Mouse (Mus musculus) kidney, postnatal 4 days (tissue): ENCODE data around the gene Tiam2.

Source experiments
- DNase-seq, 2 experiments: peaks; one replicate each; pipeline ENCODE4 v3.0.0; 2021; ENCODE audit warnings: mixed read lengths in 2 of 2

Tiam2 gene

DNA sequence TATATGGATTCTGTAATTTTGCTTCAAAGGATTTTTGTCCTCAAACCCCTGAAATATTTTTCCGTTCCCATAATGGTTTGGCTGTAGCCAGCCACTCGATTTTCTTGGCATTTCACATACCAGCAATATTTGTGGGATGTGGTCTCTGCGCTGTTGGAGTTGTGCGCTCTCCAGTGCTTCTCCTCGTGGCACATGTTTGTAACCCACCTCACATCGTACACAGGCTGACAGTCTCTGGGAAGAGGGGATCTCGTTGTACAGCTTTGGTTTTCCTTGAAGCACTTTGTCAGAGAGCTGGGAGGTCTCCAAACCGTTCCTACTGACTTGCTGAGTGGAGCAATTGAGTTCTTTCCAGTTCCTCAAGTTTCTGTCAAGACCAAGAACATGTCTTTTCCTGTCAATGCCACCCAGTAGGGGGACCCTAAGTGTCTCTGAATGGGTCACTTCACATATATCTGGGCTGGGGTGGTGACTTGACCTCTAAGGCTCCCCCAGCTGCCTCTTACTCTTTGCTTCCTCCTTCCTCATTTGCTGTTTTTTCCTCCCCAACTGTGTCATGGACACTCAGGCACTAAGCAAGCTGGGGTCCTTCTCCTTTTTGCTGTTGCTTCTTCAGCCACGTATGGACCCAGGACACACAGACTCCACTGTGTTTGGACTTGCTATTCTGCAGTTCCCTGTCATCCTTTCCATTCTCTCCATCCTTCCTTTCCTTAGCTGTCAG lies 79.1 kb downstream of the Tiam2 start:
- no peak for DNase-seq

DNA sequence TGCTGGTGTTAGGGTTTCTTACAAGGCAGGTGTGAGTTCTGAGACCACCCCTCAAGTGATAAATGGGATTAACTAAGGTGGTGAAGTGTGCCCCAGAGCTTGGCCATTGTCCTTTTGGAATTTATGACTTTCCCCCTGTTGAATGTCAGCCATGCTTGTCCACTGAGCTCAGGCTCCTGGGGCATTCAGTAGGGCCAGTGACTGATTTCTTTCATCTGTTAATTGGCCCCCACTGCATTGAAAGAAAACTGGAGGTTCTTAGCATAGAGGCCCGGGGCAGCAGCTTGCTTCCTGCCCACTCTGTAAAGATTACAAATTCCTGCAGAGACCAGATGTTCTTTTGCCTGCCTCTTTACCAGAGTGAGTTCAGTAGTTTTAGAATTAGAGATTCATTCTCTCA lies 80.7 kb downstream of the Tiam2 start:
- no peak for DNase-seq

DNA sequence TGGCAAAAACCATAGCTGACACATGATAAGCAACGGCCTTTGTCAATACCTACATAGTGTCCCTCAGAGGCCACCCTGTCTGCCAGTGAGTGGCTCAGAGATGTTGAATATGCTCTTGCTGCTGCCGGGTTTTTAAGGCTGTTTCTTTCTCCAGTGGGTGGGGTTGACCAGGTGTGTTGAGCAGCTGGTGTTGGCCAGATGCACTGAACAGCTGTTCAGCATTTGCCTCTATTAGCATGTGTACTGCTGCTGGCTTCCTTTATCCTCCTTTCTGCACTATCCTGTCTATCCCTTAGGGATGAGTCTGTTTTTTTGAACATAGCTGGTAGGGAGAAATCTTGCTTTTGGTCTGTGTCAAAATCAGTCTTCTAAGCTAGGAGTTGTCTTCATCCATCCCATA lies 83.9 kb downstream of the Tiam2 start:
- no peak for DNase-seq

DNA sequence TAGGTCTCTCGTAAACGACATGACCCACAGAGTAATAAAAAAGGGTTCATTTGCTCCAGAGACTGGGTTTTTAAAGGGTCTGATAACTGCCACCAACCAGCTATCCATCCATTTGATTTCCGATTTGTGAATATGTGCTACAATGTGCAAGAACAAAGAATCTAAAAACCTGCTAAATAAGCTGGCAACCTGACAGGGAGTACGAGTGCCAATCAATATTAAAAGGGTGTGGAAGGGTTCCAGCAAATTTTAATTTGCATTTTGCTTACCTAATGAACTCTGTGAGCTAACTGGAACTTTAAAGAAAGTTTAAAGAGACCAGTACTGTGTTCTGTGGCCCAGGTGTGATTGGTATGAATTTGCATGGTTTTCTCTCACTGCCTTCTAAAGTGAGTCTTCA lies 86.4 kb downstream of the Tiam2 start:
- no peak for DNase-seq

DNA sequence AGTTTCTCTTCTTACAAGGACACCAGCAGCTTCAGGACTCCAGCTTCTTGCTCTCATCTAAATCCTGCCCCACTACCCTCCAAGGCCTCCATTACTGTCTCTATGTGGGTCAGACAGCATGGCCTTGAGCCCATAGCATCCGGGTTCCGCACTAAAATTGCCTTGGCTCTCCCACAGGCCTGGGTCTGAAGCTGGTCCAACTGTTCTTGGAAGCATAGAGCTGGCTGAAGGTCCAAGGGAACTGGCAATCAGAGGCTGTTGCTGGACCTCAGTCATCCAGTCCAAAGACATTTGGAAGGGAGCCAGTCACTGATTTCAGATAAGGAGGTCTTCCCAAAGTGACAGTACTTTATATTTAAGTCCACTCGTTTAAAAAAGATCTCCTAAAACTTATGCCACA lies 89.2 kb downstream of the Tiam2 start:
- peak; percentile 26 to 39 for DNase-seq

DNA sequence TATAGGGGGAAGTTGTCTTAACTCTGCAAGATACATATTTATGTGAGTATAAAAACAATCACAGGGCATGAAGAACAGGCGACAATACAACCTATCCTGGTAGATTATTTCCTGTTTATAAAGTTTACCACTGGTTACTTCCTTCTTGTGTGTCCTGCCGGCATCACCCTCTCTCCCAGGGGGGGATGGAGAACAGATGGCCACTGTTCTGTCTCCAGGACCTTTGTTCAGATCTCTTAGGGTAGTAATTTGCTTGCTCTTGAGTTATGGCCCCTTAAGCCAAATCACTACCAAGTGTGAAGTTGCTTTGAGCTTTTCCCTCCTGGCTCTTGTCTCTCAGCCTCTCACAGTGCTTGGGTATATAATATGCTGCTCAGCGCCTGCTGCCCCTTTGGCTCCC lies 90.0 kb downstream of the Tiam2 start:
- no peak for DNase-seq

DNA sequence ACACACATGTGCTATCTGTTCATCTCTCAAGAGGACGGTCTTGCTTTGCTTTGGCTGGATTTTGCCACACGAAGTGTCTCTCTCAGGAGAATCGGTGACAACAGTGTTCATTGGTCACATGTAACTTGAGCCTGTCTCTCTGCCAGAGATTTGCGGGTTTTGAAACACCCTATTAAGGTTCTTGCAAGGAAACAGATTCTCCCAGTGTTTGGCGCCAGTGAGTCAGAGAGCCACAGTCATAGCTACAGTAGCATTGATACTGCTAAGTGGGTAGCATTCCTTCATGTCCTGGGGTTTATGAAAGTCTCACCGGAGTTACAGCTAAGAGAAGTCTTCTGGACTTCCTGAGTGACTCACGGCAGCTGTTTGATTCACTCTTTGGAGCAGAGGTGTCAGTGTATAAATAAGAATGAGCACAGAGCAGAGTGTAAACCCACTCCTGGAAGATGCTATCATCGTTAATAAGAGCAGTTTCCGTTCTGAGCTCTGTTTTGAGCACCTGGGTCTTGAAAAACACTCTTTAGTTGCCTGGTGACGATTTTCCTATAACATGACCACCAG lies 93.1 kb downstream of the Tiam2 start:
- DNase-seq: no peak

DNA sequence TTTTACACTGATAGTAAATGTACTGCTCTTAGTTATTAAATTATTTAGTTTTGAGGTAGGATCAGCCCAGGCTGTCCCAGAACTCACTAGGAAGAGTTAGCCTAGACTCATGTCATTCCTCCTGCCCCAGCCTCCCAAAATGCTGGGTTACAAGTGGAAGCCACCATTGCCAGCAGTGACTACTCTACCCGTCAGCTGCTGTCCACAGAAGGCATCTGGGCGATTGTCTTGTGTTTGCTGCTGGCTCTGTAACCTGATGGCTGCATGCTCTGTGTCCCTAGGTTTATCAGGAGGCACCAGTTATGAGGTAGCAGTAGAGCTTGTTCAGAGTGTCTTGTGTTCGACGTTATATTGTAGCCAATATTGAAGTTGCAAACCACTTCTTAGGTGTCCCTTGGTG lies 93.8 kb downstream of the Tiam2 start:
- no peak for DNase-seq

DNA sequence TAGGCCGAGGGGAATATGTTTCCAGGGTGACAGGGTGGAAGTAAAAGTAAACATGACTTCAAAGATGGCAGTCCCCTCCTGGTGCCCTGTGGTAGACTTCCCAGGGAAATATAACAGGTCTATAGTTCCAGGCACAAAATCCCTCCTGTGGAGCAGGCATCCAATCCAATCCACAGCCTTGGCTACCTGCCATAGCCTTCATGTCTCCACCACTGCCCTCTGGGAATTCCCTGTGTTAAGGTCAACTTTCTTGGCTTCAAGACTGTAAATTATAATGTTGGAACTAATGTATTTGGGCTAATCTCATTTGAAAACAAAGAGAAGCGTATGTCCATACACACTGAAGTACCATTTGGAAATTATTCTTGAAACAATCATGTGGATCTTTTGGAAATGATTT lies 97.0 kb downstream of the Tiam2 start:
- DNase-seq: peak; percentile 32 to 45

DNA sequence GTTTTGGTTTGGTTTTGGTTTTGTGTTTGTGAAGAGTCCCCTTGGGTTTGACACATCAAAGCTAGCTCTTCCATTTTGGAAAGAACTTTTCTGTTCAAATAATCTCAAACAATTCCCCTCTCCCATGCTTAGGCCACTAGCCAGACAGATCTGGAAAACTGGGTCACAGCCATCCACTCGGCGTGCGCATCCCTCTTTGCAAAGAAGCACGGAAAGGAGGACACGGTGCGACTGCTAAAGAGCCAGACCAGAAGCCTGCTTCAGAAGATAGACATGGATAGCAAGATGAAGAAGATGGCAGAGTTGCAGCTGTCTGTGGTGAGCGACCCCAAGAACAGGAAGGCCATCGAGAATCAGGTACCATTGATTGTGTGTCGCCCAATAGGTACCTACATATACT lies 102.3 kb downstream of the Tiam2 start:
- DNase-seq: no peak

DNA sequence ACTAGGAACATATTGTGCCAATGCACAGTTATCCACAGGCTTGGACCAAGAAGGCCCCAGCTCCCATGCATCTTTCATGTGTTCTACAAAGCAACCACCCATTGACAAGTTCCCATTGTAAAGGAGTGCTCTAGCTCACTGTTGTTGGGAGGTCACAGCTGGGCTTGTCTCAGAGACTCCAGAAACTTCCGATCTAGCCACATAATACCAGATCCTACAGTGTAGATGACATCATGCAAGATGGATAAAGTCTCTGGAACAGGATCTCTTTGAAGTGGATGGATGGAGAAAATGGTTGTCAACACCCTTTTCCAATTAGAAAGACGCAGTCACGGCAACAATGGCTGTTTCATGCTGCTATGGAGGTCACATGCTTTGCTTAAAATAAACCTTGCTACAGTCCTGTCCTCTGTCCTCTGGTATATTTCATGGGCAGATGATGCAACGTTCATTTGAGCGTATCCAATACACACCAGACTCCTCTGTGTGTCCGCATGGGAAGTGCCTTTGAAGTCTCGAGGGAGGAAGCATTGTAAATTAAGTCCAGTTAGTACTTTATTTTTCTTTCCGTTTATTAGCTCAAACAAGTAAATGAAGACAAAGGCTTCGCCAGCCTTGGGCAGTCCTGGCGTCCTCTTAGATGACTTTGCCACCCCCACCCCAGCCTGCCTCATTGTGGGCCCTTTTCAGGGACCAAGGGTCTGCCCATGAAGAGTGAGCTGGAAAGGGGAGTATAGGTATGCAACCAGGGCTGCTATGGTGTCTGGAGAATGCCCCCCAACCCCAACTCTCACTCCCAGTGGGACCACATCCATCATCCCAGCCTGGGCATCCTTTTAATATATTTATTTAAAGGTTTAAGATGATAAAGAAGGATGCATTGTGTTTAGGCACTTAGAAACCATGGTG lies 106.5 kb downstream of the Tiam2 start:
- no peak for DNase-seq

DNA sequence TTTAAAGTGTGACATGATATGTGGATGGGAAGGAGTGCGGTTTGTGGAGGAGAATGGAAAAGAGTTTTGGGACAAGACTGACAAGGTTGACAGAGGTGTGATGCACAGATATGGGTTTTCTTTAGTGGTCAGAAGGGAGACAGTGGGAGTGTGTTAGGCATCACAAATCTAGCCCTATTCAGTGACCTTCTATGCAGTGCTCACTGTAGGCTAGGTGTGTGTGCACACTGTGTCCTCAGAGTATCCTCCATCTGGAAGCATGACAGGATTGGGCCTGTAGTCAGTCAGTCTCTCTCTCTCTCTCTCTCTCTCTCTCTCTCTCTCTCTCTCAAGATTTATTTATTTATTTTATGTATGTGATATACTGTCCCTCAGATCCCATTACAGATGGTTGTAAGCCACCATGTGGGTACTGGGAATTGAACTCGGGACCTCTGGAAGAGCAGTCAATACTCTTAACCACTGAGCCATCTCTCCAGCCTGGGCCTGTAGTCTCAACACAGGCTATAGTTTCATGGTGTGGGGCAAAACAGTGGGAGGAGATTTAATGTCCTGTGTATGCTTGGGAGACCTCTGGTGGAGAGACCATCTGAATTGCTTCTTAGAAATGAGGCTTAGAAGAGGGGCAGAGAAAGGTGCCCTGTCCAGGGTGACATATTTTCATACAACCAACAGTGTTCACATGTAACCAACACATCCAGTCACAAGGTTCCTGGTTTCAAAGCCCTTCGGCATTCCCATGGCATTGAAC lies 107.3 kb downstream of the Tiam2 start:
- no peak for DNase-seq

DNA sequence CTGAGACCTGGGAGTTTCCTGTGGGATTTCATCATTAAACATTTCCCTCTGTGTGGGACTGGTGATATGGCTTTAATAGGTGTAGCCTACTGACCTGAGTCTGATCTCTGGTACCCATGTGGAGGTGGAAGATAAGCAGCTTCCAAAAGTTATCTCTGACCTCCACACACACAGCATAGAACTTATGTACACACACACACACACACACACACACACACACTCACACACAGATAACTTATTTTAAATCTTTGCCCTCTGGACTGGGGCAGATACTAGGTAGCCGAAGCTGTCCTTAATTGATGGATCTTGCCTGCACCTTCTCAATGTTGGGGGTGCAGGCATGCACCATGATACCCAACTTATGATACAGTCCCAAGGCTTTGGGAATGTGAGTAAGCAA lies 108.9 kb downstream of the Tiam2 start:
- no peak for DNase-seq

DNA sequence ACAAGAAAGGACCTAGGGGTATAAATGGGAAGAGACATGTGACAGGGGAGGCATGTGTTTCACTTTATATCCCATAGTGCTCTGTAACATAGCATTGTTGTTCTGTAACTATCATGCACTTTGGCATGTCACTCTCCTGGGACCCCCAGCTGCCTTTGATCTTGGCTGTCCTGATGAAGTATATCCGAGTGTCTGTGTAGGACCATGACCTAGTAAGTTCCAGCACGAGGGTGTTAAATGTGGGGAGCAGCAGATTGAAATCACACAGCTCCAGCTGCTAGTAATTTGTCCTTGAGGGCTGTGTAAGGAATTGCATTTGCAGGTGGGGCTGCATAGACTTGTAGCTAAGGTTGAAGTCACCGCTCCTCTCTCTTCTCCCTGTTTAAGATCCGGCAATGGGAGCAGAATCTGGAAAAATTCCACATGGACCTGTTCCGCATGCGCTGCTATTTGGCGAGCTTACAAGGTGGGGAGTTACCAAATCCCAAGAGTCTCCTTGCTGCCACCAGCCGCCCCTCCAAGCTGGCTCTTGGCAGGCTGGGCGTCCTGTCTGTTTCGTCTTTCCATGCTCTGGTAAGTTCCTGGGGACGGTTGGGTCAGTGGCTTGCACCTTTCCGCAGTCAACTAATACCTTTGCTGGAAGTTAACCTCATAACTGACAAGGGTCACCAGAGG lies 110.6 kb downstream of the Tiam2 start:
- DNase-seq: no peak

DNA sequence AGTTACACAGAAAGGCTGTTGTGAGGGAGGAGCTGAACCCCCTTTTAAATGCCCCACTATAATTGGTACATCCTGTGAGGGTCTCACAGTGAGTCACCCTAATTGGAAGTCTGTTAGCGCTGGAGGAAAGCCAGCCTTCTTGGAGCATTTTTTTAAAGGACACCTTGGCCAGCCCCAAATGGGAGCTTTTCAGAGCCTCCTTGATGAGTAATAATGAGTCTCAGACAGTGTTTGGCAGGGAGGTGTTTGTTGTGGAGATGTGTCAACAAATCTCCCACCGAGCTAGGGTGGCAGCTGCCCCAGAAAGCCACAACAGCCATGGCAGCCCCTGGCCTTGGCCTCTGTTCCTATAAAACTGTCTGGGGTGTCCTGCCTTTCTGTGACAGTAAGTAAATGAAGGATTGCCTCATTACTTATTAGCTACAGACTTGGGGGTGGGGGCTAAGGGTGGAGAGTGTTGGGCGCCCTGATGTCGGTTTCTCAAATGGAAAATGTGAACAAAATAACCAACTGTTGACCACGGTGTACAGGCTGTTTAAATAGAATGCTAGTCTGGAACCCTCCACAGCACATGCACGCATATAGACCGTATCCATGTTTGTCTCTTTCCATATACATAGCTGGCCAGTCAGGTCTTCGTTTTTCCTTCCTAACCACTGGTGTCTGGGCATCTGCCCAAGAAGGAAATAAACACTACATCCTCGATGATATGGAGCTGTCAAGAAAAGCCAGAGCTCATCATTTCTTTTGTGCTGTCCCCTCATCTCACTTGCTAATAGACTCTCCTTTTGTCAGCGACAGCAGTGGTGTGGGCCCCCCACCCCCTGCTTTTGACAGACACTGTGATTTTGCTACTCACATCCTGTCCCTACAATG lies 116.4 kb downstream of the Tiam2 start:
- peak; percentile 13 to 34 for DNase-seq

DNA sequence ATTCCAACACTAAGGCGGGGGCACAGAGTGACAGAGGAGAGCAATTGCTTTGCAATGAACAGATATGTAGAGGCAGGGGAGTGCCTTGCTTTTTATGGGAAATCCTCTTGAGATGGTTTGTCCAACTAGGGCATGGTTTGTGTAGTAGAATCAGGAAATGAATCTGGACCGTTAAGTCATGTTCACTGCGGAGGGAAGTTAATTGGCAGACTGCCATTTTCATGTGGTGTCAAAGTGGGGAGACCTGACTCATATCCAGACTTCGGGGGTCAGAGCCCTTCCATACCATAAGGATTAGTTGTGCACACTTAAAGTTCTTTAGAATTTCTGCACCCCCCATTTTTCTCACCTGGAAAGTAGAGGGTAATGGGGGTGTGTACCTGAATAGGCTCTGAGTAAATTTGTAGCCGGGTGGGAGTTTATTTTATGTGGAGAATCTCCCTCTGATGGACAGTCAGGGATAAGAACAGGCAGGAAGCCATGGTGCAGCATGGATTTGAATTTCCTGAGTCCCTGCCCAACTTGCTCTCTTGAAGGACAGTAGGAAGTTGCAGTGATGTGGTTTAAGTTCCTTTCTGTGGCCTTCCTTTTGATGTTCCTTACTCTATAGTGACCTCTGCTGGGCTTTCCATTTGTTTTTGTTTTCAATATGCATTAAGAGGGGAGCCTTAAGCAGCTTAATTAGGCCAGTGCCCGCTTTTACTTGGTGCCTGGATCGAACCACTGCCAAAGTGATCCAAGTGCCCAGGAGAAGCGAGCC lies 120.0 kb downstream of the Tiam2 start:
- peak; percentile 14 to 39 for DNase-seq

DNA sequence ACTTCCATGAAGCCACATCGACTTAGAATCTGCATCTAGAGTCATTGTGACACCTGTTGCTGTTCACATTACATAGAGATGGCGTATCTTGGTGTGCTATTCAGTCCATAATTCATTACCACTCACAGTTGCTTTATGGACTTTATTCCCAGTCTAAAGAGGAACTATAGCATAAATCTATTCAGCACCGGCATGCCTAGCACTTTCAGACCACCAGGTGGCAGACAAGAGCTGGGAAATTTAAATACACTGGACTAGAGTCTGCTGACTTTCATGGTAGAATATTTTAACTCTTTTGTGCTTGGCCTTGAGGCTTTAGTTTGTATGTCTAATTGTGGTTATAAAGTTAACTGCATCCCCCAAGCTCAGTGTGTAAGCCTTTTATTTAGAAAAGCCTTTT lies 122.4 kb downstream of the Tiam2 start:
- peak; percentile 80 to 82 for DNase-seq

DNA sequence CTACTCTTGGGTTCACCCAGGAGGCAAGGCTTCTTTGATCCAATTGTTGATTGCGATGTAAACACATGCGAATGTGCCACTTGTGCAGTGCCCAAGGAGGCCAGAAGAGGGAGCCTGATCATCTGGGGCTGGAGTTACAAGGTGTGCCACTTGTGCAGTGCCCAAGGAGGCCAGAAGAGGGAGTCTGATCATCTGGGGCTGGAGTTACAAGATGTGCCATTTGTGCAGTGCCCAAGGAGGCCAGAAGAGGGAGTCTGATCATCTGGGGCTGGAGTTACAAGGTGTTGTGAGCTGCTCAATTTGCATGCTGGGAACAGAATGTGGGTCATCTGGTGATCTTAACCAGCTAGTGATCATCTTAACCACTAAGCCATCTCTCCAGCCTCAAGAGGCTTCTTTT lies 124.7 kb downstream of the Tiam2 start:
- peak; percentile 81 to 83 for DNase-seq

DNA sequence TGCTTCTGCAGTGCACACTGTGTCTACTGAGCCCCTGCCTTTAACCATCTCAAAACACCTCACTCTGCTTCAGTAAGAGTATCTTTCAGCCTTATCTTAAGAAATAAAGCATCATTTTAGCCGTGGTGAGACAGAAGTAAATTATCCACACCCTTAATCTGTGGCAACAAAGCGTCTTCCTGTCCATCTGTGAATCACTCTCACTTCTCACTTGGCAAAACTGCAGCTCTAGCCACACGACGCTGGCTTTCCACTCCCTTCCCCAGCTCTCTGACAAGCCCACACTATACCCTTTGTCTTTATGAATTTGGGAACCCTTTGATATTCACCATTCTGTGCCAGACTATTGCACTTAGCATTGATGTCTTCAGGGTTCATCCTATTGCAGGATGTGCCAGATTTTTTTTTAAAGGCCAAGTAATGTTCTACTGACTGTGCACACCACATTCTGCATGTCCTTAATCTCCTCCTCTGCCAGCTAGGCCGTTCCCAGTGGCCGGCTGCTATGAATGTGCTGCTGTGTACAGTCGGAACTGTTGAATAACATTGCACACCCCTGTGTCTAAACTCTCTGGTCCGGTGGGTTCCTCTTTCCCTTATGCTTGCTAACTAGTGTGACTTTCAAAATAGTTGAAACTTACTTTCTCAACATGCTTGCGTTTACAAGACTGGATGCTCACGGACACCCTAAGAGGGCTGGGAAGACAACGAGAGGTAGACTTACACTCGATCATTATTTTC lies 126.4 kb downstream of the Tiam2 start:
- DNase-seq: no peak

DNA sequence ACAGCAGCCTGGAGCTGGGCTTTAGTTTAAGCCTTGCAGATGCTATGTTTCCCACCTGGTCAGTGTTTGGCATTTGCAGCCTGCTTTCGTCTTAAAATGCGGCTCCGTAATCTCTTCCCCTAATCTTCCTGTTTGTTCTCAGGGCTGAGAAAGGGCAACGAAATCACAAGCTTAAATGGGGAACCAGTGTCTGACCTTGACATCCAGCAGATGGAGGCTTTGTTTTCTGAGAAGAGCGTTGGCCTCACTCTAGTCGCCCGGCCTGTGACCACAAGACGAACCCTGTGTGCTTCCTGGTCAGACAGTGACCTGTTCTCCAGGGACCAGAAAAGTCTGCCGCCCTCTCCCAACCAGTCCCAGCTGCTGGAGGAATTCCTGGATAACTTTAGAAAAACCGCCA lies 127.6 kb downstream of the Tiam2 start:
- DNase-seq: peak in 1 of 2 experiments; percentile 24
